Mouse (Mus musculus): Measurements from ENCODE around the gene Adcy4. TPM values are rescaled to one million over a fixed set of nuclear protein-coding genes. Genes with fewer than 3 reads are reported as not detected.

Adcy4 gene
- polyA plus RNA-seq, 1 experiment from 2014 or later, result 21.3 TPM

Other genes with a start within 250 kb of the Adcy4 start
- 35.2 and 36.1 TPM in 2 replicates for gene Pck2, start 243.8 kb downstream of the Adcy4 start, polyA plus RNA-seq (2016; fragmentation: Nextera tagmentation; extraction: Ambion mirVana)
- gene Dcaf11, start 224.1 kb downstream of the Adcy4 start, polyA plus RNA-seq (2016; fragmentation: Nextera tagmentation; extraction: Ambion mirVana), result 71.3 and 78.4 TPM in 2 replicates
- not detected in 2 replicates for gene A730061H03Rik, start 223.7 kb downstream of the Adcy4 start, polyA plus RNA-seq (2016; fragmentation: Nextera tagmentation; extraction: Ambion mirVana)
- 8.7 and 9.1 TPM in 2 replicates for gene Fitm1, start 208.5 kb downstream of the Adcy4 start, polyA plus RNA-seq (2016; fragmentation: Nextera tagmentation; extraction: Ambion mirVana)
- gene Psme1, start 206.0 kb downstream of the Adcy4 start, polyA plus RNA-seq (2016; fragmentation: Nextera tagmentation; extraction: Ambion mirVana), result 131 and 143 TPM in 2 replicates
- gene Emc9, start 198.8 kb downstream of the Adcy4 start, polyA plus RNA-seq (2016; fragmentation: Nextera tagmentation; extraction: Ambion mirVana), result 4.6 and 4.9 TPM in 2 replicates
- 247 and 255 TPM in 2 replicates for gene Psme2, start 193.0 kb downstream of the Adcy4 start, polyA plus RNA-seq (2016; fragmentation: Nextera tagmentation; extraction: Ambion mirVana)
- gene Rnf31, start 192.4 kb downstream of the Adcy4 start, polyA plus RNA-seq (2016; fragmentation: Nextera tagmentation; extraction: Ambion mirVana), result 20.6 and 25.4 TPM in 2 replicates
- 9.5 and 10.6 TPM in 2 replicates for gene Irf9, start 180.5 kb downstream of the Adcy4 start, polyA plus RNA-seq (2016; fragmentation: Nextera tagmentation; extraction: Ambion mirVana)
- gene Rec8, start 166.1 kb downstream of the Adcy4 start, polyA plus RNA-seq (2016; fragmentation: Nextera tagmentation; extraction: Ambion mirVana), result 7.8 and 8.2 TPM in 2 replicates
- gene Ipo4, start 148.1 kb downstream of the Adcy4 start, polyA plus RNA-seq (2016; fragmentation: Nextera tagmentation; extraction: Ambion mirVana), result 99.8 and 117 TPM in 2 replicates
- 0.87 and 3.0 TPM in 2 replicates for gene Gm49378, start 146.2 kb downstream of the Adcy4 start, polyA plus RNA-seq (2016; fragmentation: Nextera tagmentation; extraction: Ambion mirVana)
- 102 TPM in 2 replicates for gene Tm9sf1, start 140.3 kb downstream of the Adcy4 start, polyA plus RNA-seq (2016; fragmentation: Nextera tagmentation; extraction: Ambion mirVana)
- gene Tssk4, start 133.9 kb downstream of the Adcy4 start, polyA plus RNA-seq (2016; fragmentation: Nextera tagmentation; extraction: Ambion mirVana), result 0.55 and 0.97 TPM in 2 replicates
- 64.9 and 66.4 TPM in 2 replicates for gene Mdp1, start 123.6 kb downstream of the Adcy4 start, polyA plus RNA-seq (2016; fragmentation: Nextera tagmentation; extraction: Ambion mirVana)
- gene Gmpr2, start 112.2 kb downstream of the Adcy4 start, polyA plus RNA-seq (2016; fragmentation: Nextera tagmentation; extraction: Ambion mirVana), result 74.7 and 78.3 TPM in 2 replicates
- gene Nedd8, start 112.0 kb downstream of the Adcy4 start, polyA plus RNA-seq (2016; fragmentation: Nextera tagmentation; extraction: Ambion mirVana), result 585 and 596 TPM in 2 replicates
- gene Tinf2, start 102.3 kb downstream of the Adcy4 start, polyA plus RNA-seq (2016; fragmentation: Nextera tagmentation; extraction: Ambion mirVana), result 54.1 and 54.2 TPM in 2 replicates
- gene Tgm1, start 70.2 kb downstream of the Adcy4 start, polyA plus RNA-seq (2016; fragmentation: Nextera tagmentation; extraction: Ambion mirVana), result 1.6 and 1.7 TPM in 2 replicates
- gene Rabggta, start 61.8 kb downstream of the Adcy4 start, polyA plus RNA-seq (2016; fragmentation: Nextera tagmentation; extraction: Ambion mirVana), result 27.8 and 30.3 TPM in 2 replicates
- 81.5 and 86.7 TPM in 2 replicates for gene Dhrs1, start 38.4 kb downstream of the Adcy4 start, polyA plus RNA-seq (2016; fragmentation: Nextera tagmentation; extraction: Ambion mirVana)
- gene Nop9, start 38.4 kb downstream of the Adcy4 start, polyA plus RNA-seq (2016; fragmentation: Nextera tagmentation; extraction: Ambion mirVana), result 51.0 and 57.3 TPM in 2 replicates
- gene Cideb, start 25.6 kb downstream of the Adcy4 start, polyA plus RNA-seq (2016; fragmentation: Nextera tagmentation; extraction: Ambion mirVana), result 0.19 and 0.50 TPM in 2 replicates
- gene Ltb4r2, start 22.7 kb downstream of the Adcy4 start, polyA plus RNA-seq (2016; fragmentation: Nextera tagmentation; extraction: Ambion mirVana), result 0.55 and 0.60 TPM in 2 replicates
- 0.48 and 0.60 TPM in 2 replicates for gene Ltb4r1, start 18.1 kb downstream of the Adcy4 start, polyA plus RNA-seq (2016; fragmentation: Nextera tagmentation; extraction: Ambion mirVana)
- gene Ripk3, start 4.8 kb upstream of the Adcy4 start, polyA plus RNA-seq (2016; fragmentation: Nextera tagmentation; extraction: Ambion mirVana), result 45.5 and 50.3 TPM in 2 replicates
- 154 and 161 TPM in 2 replicates for gene Nfatc4, start 39.0 kb upstream of the Adcy4 start, polyA plus RNA-seq (2016; fragmentation: Nextera tagmentation; extraction: Ambion mirVana)
- 41.4 and 41.7 TPM in 2 replicates for gene Nynrin, start 69.9 kb upstream of the Adcy4 start, polyA plus RNA-seq (2016; fragmentation: Nextera tagmentation; extraction: Ambion mirVana)
- gene Cbln3, start 100.3 kb upstream of the Adcy4 start, polyA plus RNA-seq (2016; fragmentation: Nextera tagmentation; extraction: Ambion mirVana), result 0.28 and 0.42 TPM in 2 replicates
- 31.6 and 31.8 TPM in 2 replicates for gene Khnyn, start 100.9 kb upstream of the Adcy4 start, polyA plus RNA-seq (2016; fragmentation: Nextera tagmentation; extraction: Ambion mirVana)
- gene Sdr39u1, start 116.2 kb upstream of the Adcy4 start, polyA plus RNA-seq (2016; fragmentation: Nextera tagmentation; extraction: Ambion mirVana), result 69.9 and 77.7 TPM in 2 replicates
- gene Cma1, start 160.6 kb upstream of the Adcy4 start, polyA plus RNA-seq (2016; fragmentation: Nextera tagmentation; extraction: Ambion mirVana), result 0.60 and 0.85 TPM in 2 replicates
- gene Cma2, start 166.9 kb upstream of the Adcy4 start, polyA plus RNA-seq (2016; fragmentation: Nextera tagmentation; extraction: Ambion mirVana), result not detected in 2 replicates
- gene Mcpt1, start 233.9 kb upstream of the Adcy4 start, polyA plus RNA-seq (2016; fragmentation: Nextera tagmentation; extraction: Ambion mirVana), result not detected in 2 replicates
- not detected in 2 replicates for gene Mcpt9, start 246.4 kb upstream of the Adcy4 start, polyA plus RNA-seq (2016; fragmentation: Nextera tagmentation; extraction: Ambion mirVana)

Data from embryonic facial prominence, embryonic 12.5 days (tissue).